Mouse (Mus musculus) kidney, postnatal 4 days (tissue): ENCODE measurements at regions not wholly inside any gene's neighbourhood (a gene's known extent, or its start where the extent isn't known, plus 50 kb on each side); places are given as distances from the start of the nearest gene placed in this dataset.

ENCODE experiments used
- DNase-seq, 2 experiments: peaks; one replicate each; pipeline ENCODE4 v3.0.0; 2021; ENCODE audit warnings: mixed read lengths in 2 of 2

GRCm38 (mm10) chr12:86579716-86580115 lies 98.8 kb upstream of the Vash1 start:
- no peak for DNase-seq

DNA sequence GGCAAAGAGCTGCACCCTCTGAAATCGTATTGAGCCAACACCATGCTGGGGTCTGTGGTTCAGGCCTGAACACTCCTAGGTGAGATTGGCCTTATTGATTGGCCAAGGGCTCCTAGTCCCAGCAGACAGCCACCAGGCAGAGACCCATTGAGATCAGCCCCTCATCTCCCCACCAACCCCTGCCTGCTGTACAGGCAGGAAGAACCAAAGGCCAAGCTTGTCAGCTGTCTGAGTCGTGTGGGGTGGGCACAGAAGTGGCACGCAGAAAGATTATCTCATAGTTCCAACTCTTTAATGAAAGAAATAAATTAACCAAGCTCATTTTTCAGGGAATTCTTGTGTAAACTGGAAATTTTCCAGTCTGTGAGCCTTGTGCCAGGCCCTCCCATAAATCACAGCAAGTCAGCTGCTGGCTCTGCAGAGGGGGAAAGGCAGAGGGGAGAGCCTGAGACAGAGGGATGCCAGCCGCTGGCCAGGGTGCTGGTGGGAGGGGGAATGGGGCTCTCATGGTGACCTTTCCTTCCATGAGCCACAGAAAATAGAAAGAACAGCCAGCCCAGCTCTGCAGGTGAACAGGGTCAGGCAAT lies 98.3 kb upstream of the Vash1 start:
- DNase-seq = peak; percentile 16 to 22

GRCm38 (mm10) chr12:86582076-86582475 lies 96.4 kb upstream of the Vash1 start:
- no peak for DNase-seq

GRCm38 (mm10) chr12:86588010-86588409 lies 90.5 kb upstream of the Vash1 start:
- no peak for DNase-seq

DNA sequence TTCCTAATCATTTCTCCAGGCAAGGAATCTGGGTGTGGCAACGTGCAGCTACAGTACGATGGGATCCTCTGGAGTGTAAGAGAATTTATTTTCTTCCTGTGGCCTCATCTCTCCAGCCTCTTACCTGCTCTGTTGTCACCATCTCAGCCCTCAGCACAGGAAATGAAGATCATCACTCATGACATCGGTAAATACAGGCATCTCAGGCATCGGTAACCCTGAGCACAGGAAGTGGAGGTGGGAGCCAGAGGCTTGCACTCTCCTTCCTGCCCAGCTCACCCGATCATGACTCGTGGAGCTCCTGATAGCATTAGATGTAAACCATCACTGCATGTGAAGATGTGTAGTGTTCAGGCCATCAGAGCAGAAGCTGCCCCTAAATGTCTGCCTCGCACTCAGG lies 86.0 kb upstream of the Vash1 start:
- DNase-seq = no peak

DNA sequence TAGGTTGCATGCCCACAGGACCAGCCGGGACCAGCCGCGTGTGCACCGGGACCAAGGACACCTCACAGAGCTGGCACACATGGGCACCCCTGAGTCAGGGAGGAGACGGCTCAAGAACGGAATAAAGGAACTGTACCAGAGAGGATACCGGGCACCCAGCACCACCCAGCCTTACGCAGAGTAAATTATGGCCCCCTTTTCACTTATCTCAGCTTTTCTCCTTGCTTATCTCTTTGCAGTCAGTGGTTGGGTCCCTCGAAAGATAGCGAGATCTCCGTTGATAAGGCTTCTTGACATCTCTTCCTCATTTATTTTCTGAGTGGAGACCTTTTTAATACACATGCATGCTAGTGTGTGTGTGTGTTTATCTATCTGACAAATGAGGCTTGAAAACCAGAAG lies 83.9 kb upstream of the Vash1 start:
- DNase-seq = no peak

DNA sequence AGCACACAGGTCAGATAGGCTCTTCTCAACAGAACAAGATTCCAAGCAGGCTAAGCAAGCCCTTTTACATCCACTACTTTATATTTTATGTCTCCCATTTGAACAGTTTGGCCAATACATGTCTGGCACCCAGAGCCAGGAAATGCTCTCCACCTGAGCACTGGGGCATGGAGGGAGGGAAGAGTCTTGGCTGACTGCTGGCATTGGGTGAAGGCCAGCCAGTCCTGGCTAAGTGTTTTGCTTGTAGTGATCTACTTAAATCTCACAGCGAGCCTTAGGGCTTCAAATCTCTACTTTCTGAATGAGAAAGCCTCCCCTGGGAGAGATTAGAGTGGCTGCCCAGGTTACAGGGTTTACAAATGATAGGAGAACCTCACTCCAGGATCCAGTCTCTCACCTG lies 78.5 kb upstream of the Vash1 start:
- no peak for DNase-seq

GRCm38 (mm10) chr12:86603521-86603920 lies 75.0 kb upstream of the Vash1 start:
- no peak for DNase-seq

DNA sequence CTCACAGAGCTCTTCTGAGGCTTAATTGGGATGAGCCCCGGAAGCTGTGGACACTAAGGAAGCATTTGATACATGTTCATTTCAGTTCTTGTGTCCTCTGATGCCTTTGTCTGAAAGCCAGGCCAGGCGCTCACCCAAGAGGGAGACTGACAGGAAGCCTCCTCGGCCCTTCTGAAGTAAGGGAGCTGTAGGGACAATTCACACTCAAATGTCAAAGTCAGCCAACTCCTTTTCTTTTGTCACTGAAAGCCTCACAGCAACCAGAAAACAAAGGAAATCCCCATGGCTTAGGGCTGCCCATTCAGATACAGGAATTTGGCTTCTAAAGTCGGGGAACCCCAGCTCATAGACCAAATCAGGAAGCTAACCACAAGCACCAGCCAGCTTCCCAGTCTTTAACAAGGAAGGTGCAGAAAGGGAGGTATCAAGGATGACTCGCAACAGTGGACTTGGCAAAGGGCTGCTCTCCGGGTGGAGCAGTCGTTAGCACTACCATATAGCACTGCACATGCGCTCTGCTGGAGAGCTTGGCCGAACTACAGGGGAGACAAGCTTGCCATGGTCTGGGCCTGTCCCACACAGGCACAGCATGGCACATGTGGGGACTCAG lies 66.0 kb upstream of the Vash1 start:
- DNase-seq = peak; percentile 10 to 25

GRCm38 (mm10) chr12:86614156-86614555 lies 64.3 kb upstream of the Vash1 start:
- peak; percentile 74 to 79 for DNase-seq

- DNase-seq = no peak
These were observed 62.2 kb upstream of the Vash1 start for GRCm38 (mm10) chr12:86616327-86616726.

- no peak for DNase-seq
These were observed 54.3 kb upstream of the Vash1 start for GRCm38 (mm10) chr12:86624195-86624594.

DNA sequence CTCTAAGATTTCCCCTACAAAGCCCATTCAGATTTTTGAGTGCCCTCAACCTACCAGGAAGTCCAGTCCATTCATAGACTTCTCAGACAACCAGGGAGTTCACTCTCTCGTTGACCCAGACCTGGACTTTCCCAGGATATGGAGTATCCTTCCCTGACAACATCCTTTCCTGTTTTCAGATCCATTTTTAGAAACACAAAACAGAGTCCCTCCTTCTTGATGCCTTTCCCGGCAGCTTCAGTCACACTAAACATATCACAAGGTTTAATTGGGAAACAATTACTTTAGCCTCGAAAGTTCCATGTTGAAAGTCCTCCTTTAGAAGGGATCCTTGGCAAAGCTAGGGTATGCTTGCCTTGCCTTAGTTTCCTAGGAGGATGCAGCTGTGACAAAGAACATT lies 51.8 kb upstream of the Vash1 start:
- no peak for DNase-seq

DNA sequence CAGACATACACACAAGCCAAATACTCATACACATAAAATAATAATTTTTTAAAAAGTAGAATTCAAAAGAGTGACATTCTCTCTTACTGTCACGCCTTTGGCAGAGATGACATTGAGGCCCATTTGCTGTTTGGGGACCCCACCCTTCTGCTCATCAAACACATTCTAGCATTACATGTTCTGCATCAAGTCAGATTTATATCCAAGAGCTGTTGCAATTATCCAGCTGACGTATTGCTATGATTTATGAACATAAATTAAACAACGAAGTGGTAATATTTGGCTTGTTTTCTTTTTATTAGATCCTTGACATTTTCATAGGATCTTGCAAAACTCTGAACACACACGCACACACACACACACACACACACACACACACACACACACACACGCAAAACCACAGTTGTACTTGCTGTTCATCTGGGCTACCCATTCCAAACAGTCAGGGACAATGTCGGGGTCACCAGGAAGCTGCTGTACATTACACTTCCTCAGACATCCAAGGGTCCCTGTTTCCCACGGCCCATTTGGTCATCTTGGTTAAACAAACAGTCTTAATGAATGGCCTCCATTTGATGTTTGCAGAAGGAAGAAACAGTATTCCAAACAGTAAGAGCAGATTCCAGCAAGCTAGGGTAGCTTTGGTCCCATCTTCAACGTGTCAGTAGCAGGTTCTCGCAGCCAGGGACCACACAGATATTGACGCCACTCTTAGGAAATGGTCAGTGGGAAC lies 50.3 kb upstream of the Vash1 start:
- peak; percentile 13 to 25 for DNase-seq
